Mouse (Mus musculus) ZHBTc4 (cell line): ENCODE results near the gene F2r.
A peak's percentile ranks its signal among the peaks of the same experiment; 100 is the strongest.

Experiments
- DNase-seq: peaks from one replicate; pipeline ENCODE4 v3.0.0-alpha.2; 2011; ENCODE audit warnings: low read depth, low spot score

F2r gene

GRCm38 (mm10) chr13:95632144-95632543 is 13.9 kb upstream of the F2r start:
- DNase-seq, result no peak

DNA sequence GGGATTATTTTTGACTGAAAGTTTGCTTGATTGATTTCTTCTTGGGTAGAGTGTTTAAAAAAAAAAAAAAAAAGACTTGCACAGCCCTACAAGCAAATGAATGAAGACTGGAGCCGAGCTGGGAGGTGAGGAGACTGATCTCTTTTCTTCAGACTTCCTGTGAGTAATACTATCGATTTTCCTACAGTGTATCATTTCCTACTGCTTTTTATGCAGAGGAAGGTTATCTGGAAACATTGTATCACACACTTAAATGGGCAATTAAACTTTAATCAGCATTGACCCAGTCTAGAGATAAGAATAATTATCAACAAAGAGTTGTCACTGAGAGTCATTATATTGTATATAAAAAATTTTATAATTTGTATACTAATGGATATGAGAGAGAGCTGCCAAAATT is 12.5 kb upstream of the F2r start:
- no peak for DNase-seq

- DNase-seq, result peak; percentile 39
These were observed 11.5 kb upstream of the F2r start for GRCm38 (mm10) chr13:95629751-95630150.

DNA sequence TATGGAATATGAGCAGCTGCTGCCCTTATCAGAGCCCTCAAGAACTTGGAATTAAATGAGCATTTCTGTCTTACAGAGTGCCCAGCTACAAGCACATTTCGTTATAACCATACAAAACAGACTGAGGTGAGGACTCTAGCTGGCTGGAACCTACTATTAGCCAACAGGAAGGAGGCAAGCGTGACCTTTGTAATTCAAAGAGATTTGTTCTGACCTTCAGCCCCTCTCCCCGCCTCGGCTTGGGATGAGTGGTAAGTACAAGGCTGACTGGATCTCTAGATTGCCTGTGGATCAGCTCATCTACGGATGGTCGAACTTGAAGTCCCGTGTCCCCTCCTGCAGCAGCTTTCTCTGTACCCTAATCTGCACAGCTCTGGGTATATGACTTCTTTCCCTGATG is 8.4 kb upstream of the F2r start:
- DNase-seq, result no peak

GRCm38 (mm10) chr13:95623042-95623441 is 4.8 kb upstream of the F2r start:
- DNase-seq, result no peak

- DNase-seq, result no peak
These were observed 3.3 kb upstream of the F2r start for GRCm38 (mm10) chr13:95621563-95621962.

DNA sequence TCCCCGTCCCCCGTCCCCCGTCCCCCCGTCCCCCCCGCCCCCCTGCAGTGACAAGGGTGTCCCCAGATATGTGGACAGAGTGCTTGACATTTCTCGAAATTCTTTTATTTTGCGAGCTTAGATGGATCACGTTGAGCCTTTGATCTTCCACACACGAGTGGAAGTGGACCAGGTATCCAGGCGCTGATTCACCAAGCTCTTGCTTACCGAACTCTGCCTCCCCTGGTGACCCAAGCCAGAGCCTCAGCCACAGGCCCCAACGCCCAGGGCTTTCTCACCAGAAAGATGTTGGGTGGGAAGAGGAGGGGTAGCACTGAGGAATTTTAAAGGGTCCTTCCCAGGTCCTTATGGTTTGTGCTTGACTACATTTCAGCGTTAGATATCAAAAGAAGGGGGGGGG is 572 bp upstream of the F2r start:
- DNase-seq, result peak; percentile 49

GRCm38 (mm10) chr13:95617671-95618171 is 566 bp downstream of the F2r start:
- DNase-seq, result no peak

DNA sequence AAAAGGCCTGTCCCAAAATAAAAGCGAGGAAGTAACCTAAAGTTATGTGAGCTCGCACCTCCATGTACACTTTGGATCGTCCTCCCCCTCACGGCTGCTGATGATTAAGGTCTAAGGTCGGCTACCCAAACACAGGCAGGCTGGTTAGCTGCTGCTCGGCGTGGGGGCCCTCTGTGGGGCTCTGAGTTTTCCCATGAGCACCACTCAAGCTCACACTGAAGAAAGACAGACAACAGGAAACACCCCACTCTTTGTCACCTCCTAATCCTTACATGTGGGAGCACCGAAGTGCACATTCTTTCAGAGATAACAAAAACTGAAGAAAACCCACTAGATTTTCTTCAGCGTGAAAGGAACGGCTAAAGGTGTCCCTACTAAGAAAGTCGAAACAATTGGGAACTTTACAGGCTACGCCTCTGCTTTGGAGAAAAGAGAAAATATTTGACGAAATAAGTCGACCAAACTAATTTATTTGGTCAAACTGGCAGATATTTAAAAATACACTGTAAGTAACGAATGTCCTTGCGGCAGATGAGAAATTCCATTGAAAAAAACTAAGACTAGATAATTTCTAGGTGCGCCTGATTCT is 1.1 kb downstream of the F2r start:
- DNase-seq, result no peak

DNA sequence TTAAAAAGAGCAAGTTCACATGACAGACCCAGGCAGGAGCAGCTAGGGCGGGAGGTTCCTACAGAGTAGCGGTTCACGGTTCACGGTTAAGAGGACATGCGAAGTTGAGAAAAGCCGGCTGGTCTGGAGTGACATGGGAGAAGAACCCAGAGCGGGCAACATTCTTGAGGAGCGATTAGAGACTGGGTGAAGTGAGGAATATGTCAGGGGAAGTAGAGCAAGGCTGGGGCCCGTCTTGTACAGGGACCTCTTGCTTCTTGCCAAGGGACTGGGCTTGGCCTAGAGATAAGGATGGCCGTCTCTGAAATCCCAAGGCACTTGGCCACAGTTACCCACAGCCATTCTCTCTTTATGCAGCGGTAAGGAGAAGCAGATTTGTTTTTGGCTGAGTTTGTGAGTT is 1.8 kb downstream of the F2r start:
- DNase-seq, result no peak

DNA sequence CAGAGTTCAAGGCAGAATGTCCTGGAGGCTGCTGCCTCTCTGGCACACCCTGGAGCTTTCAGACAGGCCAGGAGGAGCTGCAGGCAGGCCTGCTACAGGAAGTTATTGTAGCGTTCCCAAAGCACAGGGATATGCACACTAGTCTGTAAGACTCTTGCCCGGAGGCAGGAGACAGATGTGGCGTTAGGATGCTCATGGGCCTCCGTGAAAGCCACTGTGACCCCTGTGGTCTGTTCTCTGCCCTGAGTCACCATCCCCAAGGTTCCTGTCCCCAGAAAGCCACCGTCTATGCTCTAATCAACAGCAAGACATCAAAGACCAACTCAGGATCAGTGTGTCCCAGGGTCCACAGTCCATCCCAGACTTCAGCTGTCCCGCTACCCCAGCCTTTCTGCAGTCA is 3.5 kb downstream of the F2r start:
- no peak for DNase-seq

DNA sequence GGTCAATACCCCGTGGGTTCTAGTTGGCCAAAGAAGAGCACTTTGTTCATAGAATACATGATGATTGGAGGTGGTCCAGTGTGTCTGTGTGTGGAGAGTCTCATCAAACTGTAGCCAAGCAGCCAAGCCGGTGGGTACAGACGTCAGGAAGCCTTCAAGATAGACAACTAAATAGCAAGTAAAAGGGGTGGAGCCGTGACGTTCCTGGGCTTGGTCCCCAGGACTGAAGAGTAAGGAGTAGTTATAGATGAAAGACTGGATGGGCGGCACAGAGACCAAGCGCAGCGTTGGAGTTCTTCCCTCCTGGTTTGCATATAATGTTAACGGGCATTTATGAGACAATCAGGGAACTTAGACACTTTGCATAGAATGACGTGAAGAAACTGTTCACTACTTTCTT is 6.0 kb downstream of the F2r start:
- DNase-seq, result no peak

GRCm38 (mm10) chr13:95611752-95612151 is 6.5 kb downstream of the F2r start:
- DNase-seq, result no peak

- DNase-seq, result no peak
These were observed 7.3 kb downstream of the F2r start for GRCm38 (mm10) chr13:95610786-95611562.

- DNase-seq, result no peak
These were observed 9.2 kb downstream of the F2r start for GRCm38 (mm10) chr13:95609088-95609420.

DNA sequence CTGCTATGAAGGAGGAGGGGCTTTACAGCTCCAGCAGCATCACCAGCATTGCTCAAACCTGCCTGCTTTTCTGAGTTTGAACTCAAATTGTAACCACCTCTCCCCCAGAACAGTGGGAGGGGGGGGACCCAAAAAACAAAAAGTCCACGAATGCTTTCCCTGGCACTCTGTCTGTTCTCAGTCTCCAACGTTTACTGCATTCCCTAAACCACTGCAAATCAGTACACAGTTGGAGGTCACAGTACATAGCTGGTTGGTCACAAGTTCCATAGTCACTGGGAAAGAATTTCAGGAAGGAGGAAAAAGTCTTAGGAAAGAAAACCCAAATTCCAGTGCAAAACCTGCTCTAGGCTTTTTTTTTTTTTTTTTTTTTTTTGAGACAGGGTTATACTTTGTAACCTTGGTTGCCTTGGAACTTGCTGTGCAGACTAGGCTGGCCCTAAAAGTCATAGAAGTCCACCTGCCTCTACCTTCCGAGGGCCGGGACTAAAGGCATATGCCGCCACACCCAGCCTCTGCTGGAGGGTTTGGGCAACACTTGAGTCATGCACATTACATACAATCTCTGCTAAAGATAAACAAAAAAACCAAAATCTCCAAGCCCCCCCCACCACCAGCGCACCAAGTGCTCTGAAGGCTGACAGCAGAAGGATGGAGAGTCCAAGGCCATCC is 9.7 kb downstream of the F2r start:
- no peak for DNase-seq

GRCm38 (mm10) chr13:95607019-95607418 is 11.3 kb downstream of the F2r start:
- DNase-seq, result no peak

DNA sequence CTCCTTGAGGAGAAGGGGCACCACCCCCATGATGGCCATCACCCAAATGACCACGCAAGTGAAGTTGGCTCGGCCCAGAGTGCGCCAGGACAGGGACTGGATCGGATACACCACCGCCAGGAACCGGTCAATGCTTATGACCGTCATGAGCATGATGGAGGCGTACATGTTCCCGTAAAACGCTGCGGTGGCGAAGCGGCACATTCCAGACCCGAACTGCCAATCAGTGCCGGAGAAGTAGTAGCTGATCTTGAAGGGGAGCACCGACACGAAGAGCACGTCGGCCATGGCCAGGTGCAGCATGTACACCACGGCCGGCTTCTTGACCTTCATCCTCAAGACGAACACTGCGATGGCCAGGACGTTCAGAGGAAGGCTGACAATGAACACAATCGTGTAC is 14.0 kb downstream of the F2r start:
- DNase-seq, result peak; percentile 55

- DNase-seq, result peak; percentile 74
These were observed 18.4 kb downstream of the F2r start for GRCm38 (mm10) chr13:95599833-95600359.

GRCm38 (mm10) chr13:95598232-95598920 is 19.9 kb downstream of the F2r start:
- peak; percentile 61 for DNase-seq

DNA sequence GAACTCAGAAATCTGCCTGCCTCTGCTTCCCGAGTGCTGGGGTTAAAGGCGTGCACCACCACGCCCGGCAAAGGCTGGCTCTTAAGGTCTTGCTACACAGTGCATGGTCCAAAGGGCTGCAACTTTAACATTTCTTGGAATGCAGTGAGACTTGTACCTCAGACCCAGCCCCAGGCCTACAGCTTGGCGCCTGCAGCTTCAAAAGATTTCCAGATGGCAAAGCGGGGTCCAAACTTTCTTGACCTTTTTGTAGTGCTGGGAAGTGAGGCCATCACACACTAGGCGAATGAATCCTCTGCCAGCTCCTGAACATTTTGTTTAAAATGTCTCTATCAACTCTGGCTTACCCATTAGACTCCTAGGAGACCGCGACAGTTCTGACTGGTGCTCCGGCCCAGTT is 20.7 kb downstream of the F2r start:
- peak; percentile 53 for DNase-seq

GRCm38 (mm10) chr13:95596689-95597088 is 21.6 kb downstream of the F2r start:
- DNase-seq, result no peak
